Mouse (Mus musculus) spleen, postnatal 4 days (tissue): ENCODE results near the gene Rhob.

ENCODE experiments used
- DNase-seq, 2 experiments: peaks; one replicate each; pipeline ENCODE4 v3.0.0; 2022; ENCODE audit warnings: low spot score in 2 of 2

Rhob gene

DNA sequence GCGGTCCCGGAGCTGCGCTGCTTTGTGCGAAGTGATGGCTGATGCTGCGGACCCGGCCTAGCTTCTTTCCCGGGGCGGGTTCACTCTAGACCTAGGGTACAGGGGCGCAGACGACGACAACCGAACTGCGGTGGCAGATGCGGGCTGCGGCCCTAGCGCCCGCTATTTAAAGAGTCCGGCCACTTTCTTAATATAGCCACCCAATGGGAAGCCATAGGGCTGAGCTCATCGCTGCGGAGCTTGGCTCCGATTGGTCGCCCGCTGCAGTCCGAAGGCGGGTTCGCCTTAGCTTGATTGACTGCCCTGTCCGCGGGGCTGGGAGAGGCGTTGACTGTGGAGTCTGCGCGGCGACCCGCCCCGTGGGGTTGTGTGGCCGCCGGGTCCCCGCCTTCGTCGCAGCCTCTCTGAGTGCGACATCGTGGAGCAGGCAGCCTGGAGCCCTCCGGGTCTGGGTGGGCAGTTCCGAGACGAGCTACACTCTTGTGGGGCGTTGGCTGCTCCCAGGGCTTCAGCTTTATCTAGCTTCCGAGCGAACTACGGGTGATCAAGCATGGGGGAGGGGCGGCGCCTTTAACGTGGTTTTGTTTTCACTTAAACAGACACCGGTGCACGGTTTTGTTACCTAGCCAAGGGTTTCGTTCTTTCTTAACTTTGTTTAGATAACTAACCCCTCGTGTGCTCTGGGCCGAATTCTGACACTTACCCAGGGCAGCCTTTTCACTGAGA is at the start of gene Rhob:
TSS of gene Rhob (minus strand) at position 139 of the 726 bp plus-strand sequence.
- peak; percentile 85 to 89 for DNase-seq

DNA sequence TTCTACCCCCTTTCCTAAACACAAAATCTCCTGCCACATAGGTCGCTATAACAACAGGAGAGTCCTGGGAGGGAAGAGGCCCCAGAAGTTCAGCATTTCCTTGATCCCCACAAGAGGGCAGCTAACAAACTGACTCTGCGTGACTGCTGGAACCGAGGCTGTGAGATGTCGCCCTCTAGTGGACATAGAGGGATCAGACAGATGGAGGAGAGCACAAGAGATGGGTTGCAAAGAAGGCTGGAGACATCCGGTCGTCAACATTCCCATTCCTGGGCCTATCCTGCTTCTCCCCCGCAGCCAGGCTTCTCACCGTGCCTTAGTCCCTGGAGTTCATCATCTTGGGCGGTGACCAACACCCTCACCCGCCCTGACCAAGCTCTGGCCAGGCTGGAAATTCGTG is 47.5 kb upstream of the Rhob start:
- DNase-seq = peak; percentile 55 to 73

GRCm38 (mm10) chr12:8546801-8547200 is 47.0 kb upstream of the Rhob start:
- DNase-seq = no peak

- no peak for DNase-seq
These were observed 45.3 kb upstream of the Rhob start for GRCm38 (mm10) chr12:8545066-8545610.

GRCm38 (mm10) chr12:8542371-8542770 is 42.6 kb upstream of the Rhob start:
- no peak for DNase-seq

GRCm38 (mm10) chr12:8539471-8539870 is 39.7 kb upstream of the Rhob start:
- DNase-seq = no peak

DNA sequence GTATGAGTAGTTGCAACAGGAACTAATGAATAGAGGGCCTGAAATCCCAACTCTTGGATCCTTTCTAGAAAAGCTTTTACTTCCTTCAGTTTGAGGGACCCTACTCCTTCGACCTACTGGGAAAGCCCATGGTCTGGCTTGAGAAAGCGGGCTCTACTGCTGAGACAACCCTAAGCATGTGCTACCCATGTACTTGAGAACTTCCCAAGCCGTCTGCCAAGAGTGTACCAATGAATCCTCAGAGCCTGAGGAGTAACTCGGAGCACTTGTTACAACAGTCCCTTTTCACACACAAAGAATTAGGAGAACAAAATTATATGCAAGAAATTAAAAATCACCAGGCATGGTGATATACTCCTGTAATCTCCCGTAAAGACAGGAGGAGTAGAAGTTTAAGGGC is 37.5 kb upstream of the Rhob start:
- DNase-seq = no peak

GRCm38 (mm10) chr12:8536221-8536965 is 36.6 kb upstream of the Rhob start:
- DNase-seq = no peak

- DNase-seq = no peak
These were observed 35.8 kb upstream of the Rhob start for GRCm38 (mm10) chr12:8535596-8535995.

DNA sequence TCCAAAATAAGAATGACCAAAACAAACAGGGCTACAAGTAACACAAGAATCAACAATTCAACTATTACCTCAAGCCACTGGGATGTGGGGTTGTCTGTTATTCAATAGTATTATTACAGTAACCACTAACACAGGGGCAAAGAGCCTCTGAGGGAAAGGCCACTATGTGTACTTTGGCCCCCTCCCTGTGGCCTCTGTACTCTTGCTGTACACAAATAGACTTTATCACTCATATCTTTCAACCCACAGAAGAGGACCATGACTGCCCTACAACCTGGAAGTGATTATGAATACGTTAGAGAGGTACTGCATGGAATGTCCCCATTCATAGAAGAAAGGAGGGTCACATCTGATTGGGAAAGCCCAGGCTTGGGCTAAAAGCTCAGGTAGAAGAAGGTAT is 35.1 kb upstream of the Rhob start:
- no peak for DNase-seq

DNA sequence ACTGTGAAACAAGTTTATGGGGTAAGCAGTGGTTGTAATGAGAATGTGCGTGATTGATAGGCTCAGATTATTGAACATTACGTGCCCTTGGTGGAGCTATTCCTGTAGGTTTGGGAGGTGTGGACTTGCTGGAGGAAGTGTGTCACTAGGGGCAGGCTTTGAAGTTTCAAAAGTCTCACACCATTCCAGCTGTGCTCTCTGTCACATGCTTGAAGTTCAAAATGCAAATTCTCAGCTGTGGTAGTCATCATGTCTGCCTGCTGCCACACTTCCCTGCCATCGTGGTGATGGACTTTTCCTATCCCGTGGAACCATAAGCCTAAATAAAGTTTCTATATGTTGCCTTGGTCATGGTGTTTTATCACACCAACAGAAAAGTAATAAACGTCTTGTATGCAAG is 28.0 kb upstream of the Rhob start:
- DNase-seq = no peak

GRCm38 (mm10) chr12:8527175-8527574 is 27.4 kb upstream of the Rhob start:
- DNase-seq = no peak

GRCm38 (mm10) chr12:8524062-8524461 is 24.3 kb upstream of the Rhob start:
- DNase-seq = no peak

- no peak for DNase-seq
These were observed 22.9 kb upstream of the Rhob start for GRCm38 (mm10) chr12:8522711-8523110.

GRCm38 (mm10) chr12:8521375-8522047 is 21.7 kb upstream of the Rhob start:
- DNase-seq = peak; percentile 50 to 67

- DNase-seq = peak in 1 of 2 experiments; percentile 25
These were observed 19.8 kb upstream of the Rhob start for GRCm38 (mm10) chr12:8519431-8520160.

GRCm38 (mm10) chr12:8511037-8511882 is 11.5 kb upstream of the Rhob start:
- DNase-seq = no peak

DNA sequence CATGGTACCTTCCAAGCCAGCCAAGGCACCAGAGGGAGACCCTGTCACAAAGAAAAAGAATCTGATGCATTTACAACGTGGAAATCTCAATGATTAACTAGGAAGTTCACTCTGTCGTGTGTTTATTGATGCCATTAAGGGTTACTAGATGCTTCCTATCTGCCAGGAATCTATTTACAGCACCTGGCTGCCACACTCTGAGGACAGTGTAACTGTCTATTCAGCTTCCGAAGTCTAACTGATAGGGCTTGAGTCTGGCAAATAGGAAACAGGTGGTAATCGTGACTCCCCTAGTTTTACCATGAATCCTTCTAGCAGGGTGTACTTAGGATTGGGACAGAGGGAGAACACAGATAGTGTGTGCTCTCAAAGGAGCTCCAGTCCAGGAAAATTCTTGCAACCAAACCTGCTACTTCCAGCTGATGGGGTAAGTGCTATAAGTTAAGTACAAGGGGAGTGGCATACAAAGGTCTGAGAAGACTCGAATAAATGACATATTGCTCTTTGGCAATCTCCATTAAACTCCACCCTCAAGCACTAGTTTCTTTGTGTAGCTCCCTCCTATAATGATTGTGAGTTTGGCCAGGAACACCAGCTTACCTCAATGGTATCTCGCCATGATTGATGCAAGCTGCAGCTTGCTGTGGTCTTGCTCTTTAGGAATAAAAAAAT is 10.6 kb upstream of the Rhob start:
- no peak for DNase-seq

GRCm38 (mm10) chr12:8509693-8510092 is 9.9 kb upstream of the Rhob start:
- DNase-seq = no peak
